Mouse (Mus musculus): ENCODE measurements around the gene 6430571L13Rik. TPM values are rescaled to one million over a fixed set of nuclear protein-coding genes. Genes with fewer than 3 reads are reported as not detected.
"Not testable (repeated sequence)": the region's sequence is repeated elsewhere in the genome, so short reads cannot be mapped to it uniquely, and the experiment has no call there.

Gene 6430571L13Rik
- total and polyA plus RNA-seq, 3 experiments = 0.35 TPM; not detected in 1

DNA sequence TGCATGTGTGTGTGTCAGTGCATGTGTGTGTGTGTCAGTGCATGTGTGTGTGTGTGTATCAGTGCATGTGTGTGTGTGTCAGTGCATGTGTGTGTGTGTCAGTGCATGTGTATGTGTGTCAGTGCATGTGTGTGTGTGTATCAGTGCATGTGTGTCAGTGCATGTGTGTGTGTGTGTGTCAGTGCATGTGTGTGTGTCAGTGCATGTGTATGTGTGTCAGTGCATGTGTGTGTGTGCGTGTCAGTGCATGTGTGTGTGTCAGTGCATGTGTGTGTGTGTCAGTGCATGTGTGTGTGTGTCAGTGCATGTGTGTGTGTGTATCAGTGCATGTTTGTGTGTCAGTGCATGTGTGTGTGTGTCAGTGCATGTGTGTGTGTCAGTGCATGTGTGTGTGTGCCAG lies 33.7 kb upstream of the 6430571L13Rik start:
- not testable (repeated sequence) for H3K27ac ChIP-seq (ENCODE audit: control insufficient read depth, low read depth, low read length); H3K4me3 ChIP-seq (ENCODE audit: control insufficient read depth in 1 of 2, insufficient read depth in 1 of 2, low read depth in 2 of 2, low read length in 2 of 2); H3K9me3 ChIP-seq (replicated peaks; ENCODE audit: insufficient read depth, low read length); DNase-seq (ENCODE audit: low read depth, low spot score); H3K79me2 ChIP-seq (ENCODE audit: control insufficient read depth, insufficient read depth, low read length, poor library complexity); H3K9ac ChIP-seq (ENCODE audit: control insufficient read depth, low read depth, low read length, poor library complexity, severe bottlenecking); H3K27me3 ChIP-seq (ENCODE audit: control insufficient read depth in 1 of 2, insufficient read depth in 2 of 2, low read length in 2 of 2)
- peaks cover 9 to 47% of the 10 kb centered on the region in 2 experiments for H3K4me1 ChIP-seq (ENCODE audit: control insufficient read depth in 1 of 2, insufficient read depth in 2 of 2, low read length in 2 of 2)
- peak; percentile 76; the same call in 1 of the 2 replicates for TF ChIP-seq POLR2AphosphoS5 (IDR thresholded peaks at IDR 0.05; ENCODE audit: borderline replicate concordance, low read depth, low read length)
- peaks cover 0 to 25% of the 10 kb centered on the region in 2 experiments; a peak in 2 of 4 replicates for H3K36me3 ChIP-seq (ENCODE audit: control insufficient read depth in 1 of 2, insufficient read depth in 2 of 2, low read length in 2 of 2)

GRCm38 (mm10) chr9:107307099-107307872 lies 33.1 kb upstream of the 6430571L13Rik start:
- peak overlapping the region; percentile 71 for H3K27ac ChIP-seq (ENCODE audit: control insufficient read depth, low read depth, low read length)
- H3K4me3 ChIP-seq (ENCODE audit: control insufficient read depth in 1 of 2, insufficient read depth in 1 of 2, low read depth in 2 of 2, low read length in 2 of 2) = peak overlapping the region; percentile 8 to 20; a peak in 2 of 4 replicates
- H3K36me3 ChIP-seq (ENCODE audit: control insufficient read depth in 1 of 2, insufficient read depth in 2 of 2, low read length in 2 of 2) = peaks cover 0 to 30% of the 10 kb centered on the region in 2 experiments; a peak in 2 of 4 replicates
- TF ChIP-seq USF2 (IDR thresholded peaks at IDR 0.05; ENCODE audit: borderline replicate concordance in 1 of 2, insufficient read depth in 1 of 2, low read depth in 1 of 2, low read length in 2 of 2) = no peak
- TF ChIP-seq MAZ (IDR thresholded peaks at IDR 0.05; ENCODE audit: low read depth, low read length) = no peak
- 0 out of 2 replicates have a peak, but pooled peaks have one; percentile 35 for TF ChIP-seq MXI1 (IDR thresholded peaks at IDR 0.05; ENCODE audit: low read depth, low read length)
- peak; percentile 78 for TF ChIP-seq TAL1 (IDR thresholded peaks at IDR 0.05; ENCODE audit: low read length)
- no peak for TF ChIP-seq MAFK (IDR thresholded peaks at IDR 0.05; ENCODE audit: borderline replicate concordance, low read depth, low read length)
- peak in 2 of 3 experiments; percentile 5 to 23; a peak in 2 of 6 replicates for TF ChIP-seq CTCF (IDR thresholded peaks at IDR 0.05 in 2 of 3, conservative IDR thresholded peaks at IDR 0.05 in 1 of 3; ENCODE audit: control insufficient read depth in 1 of 3, insufficient read depth in 1 of 3, low read depth in 2 of 3, low read length in 3 of 3, poor library complexity in 1 of 3, severe bottlenecking in 1 of 3)
- peak; percentile 52 to 58 for TF ChIP-seq EP300 (IDR thresholded peaks at IDR 0.05; ENCODE audit: low read depth in 1 of 2, low read length in 2 of 2)
- TF ChIP-seq MEF2A (IDR thresholded peaks at IDR 0.05; ENCODE audit: extremely low read depth, insufficient replicate concordance, low read depth, low read length, poor library complexity, severe bottlenecking) = no peak
- TF ChIP-seq TCF12 (IDR thresholded peaks at IDR 0.05; ENCODE audit: low read depth, low read length) = peak; percentile 35; the same call in 1 of the 2 replicates
- TF ChIP-seq POLR2AphosphoS5 (IDR thresholded peaks at IDR 0.05; ENCODE audit: borderline replicate concordance, low read depth, low read length) = no peak
- TF ChIP-seq NELFE (IDR thresholded peaks at IDR 0.05; ENCODE audit: low read depth, low read length) = no peak; the same call in 1 of the 2 replicates
- TF ChIP-seq GATA1 (IDR thresholded peaks at IDR 0.05; ENCODE audit: low read depth, low read length) = peak; percentile 61
- peak; percentile 15; the same call in 1 of the 2 replicates for TF ChIP-seq BHLHE40 (IDR thresholded peaks at IDR 0.05; ENCODE audit: borderline replicate concordance, low read depth, low read length)
- 0 out of 2 replicates have a peak, but pooled peaks have one; percentile 28 for TF ChIP-seq JUND (IDR thresholded peaks at IDR 0.05; ENCODE audit: low read depth, low read length)
- TF ChIP-seq UBTF (IDR thresholded peaks at IDR 0.05; ENCODE audit: borderline replicate concordance, insufficient read depth, low read depth, low read length) = no peak
- peak; percentile 58 for TF ChIP-seq ETS1 (IDR thresholded peaks at IDR 0.05; ENCODE audit: low read depth, low read length)
- TF ChIP-seq ZMIZ1 (IDR thresholded peaks at IDR 0.05; ENCODE audit: low read depth, low read length) = no peak
- H3K4me1 ChIP-seq (ENCODE audit: control insufficient read depth in 1 of 2, insufficient read depth in 2 of 2, low read length in 2 of 2) = peaks cover 14 to 53% of the 10 kb centered on the region in 2 experiments
- no peaks in the 10 kb centered on the region for H3K9me3 ChIP-seq (replicated peaks; ENCODE audit: insufficient read depth, low read length)
- H3K9ac ChIP-seq (ENCODE audit: control insufficient read depth, low read depth, low read length, poor library complexity, severe bottlenecking) = peak overlapping the region; percentile 63
- H3K79me2 ChIP-seq (ENCODE audit: control insufficient read depth, insufficient read depth, low read length, poor library complexity) = no peaks in the 10 kb centered on the region
- H3K27me3 ChIP-seq (ENCODE audit: control insufficient read depth in 1 of 2, insufficient read depth in 2 of 2, low read length in 2 of 2) = no peaks in the 10 kb centered on the region
- DNase-seq (ENCODE audit: low read depth, low spot score) = peak; percentile 74
